Mouse (Mus musculus): ENCODE measurements around the gene Cdh10. TPM values are rescaled to one million over a fixed set of nuclear protein-coding genes. Genes with fewer than 3 reads are reported as not detected.
A peak's percentile ranks its signal among the peaks of the same experiment; 100 is the strongest.

Cdh10 gene
- 1.3 and 1.9 TPM in 2 replicates for polyA plus RNA-seq (2015; fragmentation: Nextera tagmentation; extraction: Ambion mirVana)

DNA sequence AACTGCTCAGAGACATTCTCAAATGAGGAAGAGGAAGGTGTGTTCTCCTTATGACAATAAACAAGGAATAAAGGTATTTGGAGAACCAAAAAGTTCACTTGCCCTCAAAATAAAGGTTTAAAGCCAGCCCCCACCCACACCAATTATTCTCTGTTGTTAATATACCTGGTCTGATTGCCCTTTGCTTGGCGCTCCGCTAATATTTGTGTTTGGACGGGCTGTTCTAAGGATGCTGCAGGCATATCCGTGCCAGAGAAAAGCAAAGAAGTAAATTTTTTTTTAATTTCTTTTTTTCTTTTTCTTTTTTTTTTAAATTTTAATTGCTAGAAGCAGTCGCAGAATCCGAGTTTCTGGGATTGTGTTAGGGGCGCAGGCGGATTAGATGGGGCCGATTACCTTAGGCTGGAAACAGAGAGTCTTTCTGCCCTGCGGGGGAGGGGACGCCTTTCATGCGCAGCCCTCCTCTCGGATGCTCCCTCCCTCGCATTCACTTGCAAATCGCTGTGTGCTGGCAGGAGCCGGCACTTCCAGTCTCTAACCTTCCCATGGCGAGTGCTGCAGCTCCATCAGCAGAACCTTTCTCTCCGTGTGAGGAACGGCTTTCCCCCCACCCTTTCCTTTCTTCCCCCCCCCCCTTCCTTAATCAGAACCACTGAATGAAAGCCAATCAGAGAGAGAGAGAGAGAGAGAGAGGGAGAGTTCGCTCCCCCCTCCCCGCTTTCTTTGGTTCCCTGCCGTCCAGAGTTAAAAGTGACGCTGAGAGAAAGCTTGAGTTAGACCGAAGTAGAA lies at the start of gene Cdh10:
Cdh10 (plus strand) TSS at position 763 of the 789 bp plus-strand sequence.
- no peak within 1 kb of the TSS for H3K27ac ChIP-seq
- H3K9ac ChIP-seq, result peak within 1 kb of the TSS; percentile 31; the same call in 1 of the 2 replicates
- WGBS, result under 1% methylated on average over 24 of the region's 24 CpGs
- no peaks in the 10 kb centered on the region for H3K27me3 ChIP-seq
- 0 out of 2 replicates have a peak, but pooled peaks cover 4% of the 10 kb centered on the region for H3K4me1 ChIP-seq (replicated peaks)
- H3K4me3 ChIP-seq, result peak within 1 kb of the TSS; percentile 51
- peak; percentile 53; the same call in 1 of the 2 replicates for ATAC-seq (replicated peaks; ENCODE audit: insufficient number of reproducible peaks, insufficient read depth, low FRiP score, low read depth)
- no peaks in the 10 kb centered on the region for H3K36me3 ChIP-seq
- H3K9me3 ChIP-seq (replicated peaks), result no peaks in the 10 kb centered on the region
- peak within 1 kb of the TSS; percentile 74 for H3K4me2 ChIP-seq

DNA sequence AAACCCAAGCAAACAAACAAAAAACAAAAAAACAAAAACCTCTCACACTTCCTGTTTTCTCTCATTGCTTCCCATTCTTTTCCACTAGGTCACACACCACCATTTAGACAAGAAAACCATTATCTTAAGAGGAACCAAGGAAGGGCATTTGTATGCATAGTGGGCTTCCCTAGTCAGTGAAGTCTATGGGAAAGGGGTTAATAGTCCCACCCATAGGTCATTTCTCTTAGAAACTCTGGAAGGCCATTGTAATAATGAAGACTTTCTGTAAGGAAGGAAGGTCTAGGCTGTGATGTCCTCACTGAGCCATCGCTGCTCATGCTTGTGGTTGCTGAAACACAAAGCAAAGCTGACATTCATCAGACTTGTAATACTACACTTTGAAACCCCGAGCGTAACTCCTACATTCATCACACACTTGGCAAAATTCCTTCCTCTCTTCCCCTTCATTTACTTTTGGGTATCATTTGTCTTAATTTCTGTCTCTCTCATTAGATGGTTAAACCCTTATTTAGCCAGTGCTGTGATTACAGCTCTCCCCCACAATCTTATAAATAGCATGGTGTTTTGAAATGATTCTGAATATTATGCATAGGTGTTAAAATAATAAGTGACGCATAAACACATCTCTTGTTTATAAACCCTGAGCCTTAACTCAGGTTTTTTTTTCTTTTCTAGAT lies 9.5 kb upstream of the Cdh10 start:
- Histone ChIP-seq H3K27ac (no peak overlapping the region), H3K4me3 (no peak overlapping the region), H3K9ac (no peak overlapping the region), H3K4me1 (replicated peaks) (no peaks in the 10 kb centered on the region), H3K4me2 (no peak overlapping the region), H3K27me3 (no peaks in the 10 kb centered on the region), H3K36me3 (no peaks in the 10 kb centered on the region), H3K9me3 (replicated peaks) (no peaks in the 10 kb centered on the region)
- ATAC-seq (replicated peaks; ENCODE audit: insufficient number of reproducible peaks, insufficient read depth, low FRiP score, low read depth), result no peak
- 69% methylated on average over 4 of the region's 4 CpGs for WGBS

DNA sequence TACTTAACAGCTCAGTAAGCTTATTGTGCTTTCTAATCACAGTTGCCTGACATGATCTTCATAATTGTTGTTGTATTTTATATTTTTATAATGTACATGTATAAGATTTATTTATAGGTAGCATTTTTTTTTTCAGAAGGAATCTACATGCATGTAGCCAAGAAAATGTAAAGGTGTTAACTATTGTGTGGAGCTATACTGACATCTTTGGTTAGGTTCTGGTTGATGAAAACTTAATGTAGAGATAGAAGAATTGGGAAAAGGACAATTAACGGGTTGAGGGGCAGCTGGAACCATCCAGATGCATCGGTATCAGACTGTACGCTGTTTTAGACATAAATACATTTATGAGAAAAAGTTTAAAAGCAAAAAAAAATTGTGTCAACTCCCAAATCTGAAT lies 1.0 kb upstream of the Cdh10 start:
- ATAC-seq (replicated peaks; ENCODE audit: insufficient number of reproducible peaks, insufficient read depth, low FRiP score, low read depth), result no peak
- no peaks in the 10 kb centered on the region for H3K27me3 ChIP-seq
- WGBS, result 77% methylated on average over 3 of the region's 3 CpGs
- no peak overlapping the region for H3K9ac ChIP-seq
- no peaks in the 10 kb centered on the region for H3K36me3 ChIP-seq
- no peak overlapping the region for H3K4me2 ChIP-seq
- no peak overlapping the region for H3K4me3 ChIP-seq
- H3K4me1 ChIP-seq (replicated peaks), result 0 out of 2 replicates have a peak, but pooled peaks cover 4% of the 10 kb centered on the region
- H3K9me3 ChIP-seq (replicated peaks), result no peaks in the 10 kb centered on the region
- no peak overlapping the region for H3K27ac ChIP-seq

DNA sequence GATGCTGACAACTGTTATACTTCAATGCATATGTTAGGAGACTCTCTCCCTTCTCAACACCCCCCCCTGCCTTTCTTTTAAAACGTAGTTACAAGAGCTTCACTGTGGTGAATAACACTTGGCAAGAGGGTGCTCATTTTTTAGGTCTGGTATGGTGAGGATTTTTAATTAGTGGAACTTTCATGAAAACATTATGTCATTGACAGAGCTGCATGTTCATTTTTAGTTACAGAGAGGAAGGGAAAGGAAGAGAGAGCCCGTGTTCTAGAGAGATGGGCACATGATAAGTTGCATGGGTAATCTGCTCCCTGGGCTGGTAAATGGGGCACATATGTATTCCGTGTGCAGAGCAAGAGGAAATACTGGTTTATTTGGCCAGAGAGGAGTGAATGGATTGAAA lies 1.5 kb downstream of the Cdh10 start:
- H3K9me3 ChIP-seq (replicated peaks), result no peaks in the 10 kb centered on the region
- no peaks in the 10 kb centered on the region for H3K36me3 ChIP-seq
- no peak overlapping the region for H3K9ac ChIP-seq
- ATAC-seq (replicated peaks; ENCODE audit: insufficient number of reproducible peaks, insufficient read depth, low FRiP score, low read depth), result no peak
- no peak overlapping the region for H3K4me3 ChIP-seq
- no peak overlapping the region for H3K4me2 ChIP-seq
- 0 out of 2 replicates have a peak, but pooled peaks cover 4% of the 10 kb centered on the region for H3K4me1 ChIP-seq (replicated peaks)
- H3K27me3 ChIP-seq, result no peaks in the 10 kb centered on the region
- WGBS, result 20% methylated on average over 3 of the region's 3 CpGs
- no peak overlapping the region for H3K27ac ChIP-seq

DNA sequence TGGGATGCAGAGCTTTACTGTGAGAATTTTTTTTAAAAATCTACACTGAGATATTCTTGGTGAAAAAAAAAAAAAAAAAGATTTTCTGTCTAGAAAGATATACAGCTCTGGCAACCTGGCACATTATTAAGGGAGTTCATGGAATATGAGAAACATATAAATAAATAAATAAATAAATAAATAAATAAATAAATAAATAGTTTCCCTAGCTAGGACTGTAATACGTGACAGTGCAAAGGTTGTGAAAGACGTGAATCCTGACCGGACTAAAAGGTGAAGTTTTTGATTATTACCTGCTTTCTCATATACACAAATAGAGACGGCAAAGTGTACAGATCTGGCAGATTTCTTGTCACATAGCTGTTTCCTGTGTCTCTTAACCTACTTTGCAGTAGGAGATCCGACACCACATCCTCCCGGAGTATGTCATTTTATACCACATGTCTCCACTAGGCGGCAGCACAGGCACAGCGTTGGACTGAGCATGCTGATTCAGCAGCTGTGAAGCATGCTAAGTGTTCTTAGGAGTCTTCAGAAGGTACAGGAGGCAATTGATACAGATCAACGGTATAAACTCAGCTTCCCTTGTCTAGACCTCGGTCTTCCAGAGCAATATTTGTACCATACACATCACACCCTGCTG lies 2.5 kb downstream of the Cdh10 start:
- no peak overlapping the region for H3K4me2 ChIP-seq
- no peaks in the 10 kb centered on the region for H3K9me3 ChIP-seq (replicated peaks)
- no peaks in the 10 kb centered on the region for H3K36me3 ChIP-seq
- H3K27me3 ChIP-seq, result no peaks in the 10 kb centered on the region
- no peak overlapping the region for H3K27ac ChIP-seq
- no peak overlapping the region for H3K9ac ChIP-seq
- H3K4me3 ChIP-seq, result no peak overlapping the region
- no peak; the same call in 1 of the 2 replicates for ATAC-seq (replicated peaks; ENCODE audit: insufficient number of reproducible peaks, insufficient read depth, low FRiP score, low read depth)
- 0 out of 2 replicates have a peak, but pooled peaks cover 4% of the 10 kb centered on the region for H3K4me1 ChIP-seq (replicated peaks)
- WGBS, result 20% methylated on average over 10 of the region's 10 CpGs

DNA sequence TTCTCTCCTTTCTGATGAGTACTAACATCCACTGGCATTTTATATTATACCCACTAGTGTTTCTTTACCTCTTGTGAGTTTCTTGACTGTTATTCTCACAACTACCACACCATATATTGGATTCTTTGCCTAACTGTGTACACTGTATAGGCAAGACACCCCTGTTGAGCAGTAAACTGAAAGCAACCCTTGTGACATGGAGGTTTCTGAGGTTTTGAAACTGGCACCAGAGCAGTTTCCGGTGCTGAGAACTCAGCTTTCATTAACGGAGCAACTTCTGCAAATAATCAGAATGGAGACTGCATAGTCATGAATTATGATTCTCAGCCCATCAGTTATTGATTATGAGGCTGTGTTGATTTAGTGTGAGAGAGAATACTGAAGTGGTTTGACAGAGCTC lies 4.7 kb downstream of the Cdh10 start:
- no peak for ATAC-seq (replicated peaks; ENCODE audit: insufficient number of reproducible peaks, insufficient read depth, low FRiP score, low read depth)
- Histone ChIP-seq H3K27me3 (no peaks in the 10 kb centered on the region), H3K4me1 (replicated peaks) (0 out of 2 replicates have a peak, but pooled peaks cover under 1% of the 10 kb centered on the region), H3K27ac (no peak overlapping the region), H3K4me3 (no peak overlapping the region), H3K9me3 (replicated peaks) (no peaks in the 10 kb centered on the region), H3K36me3 (no peaks in the 10 kb centered on the region), H3K9ac (no peak overlapping the region), H3K4me2 (no peak overlapping the region)
- 73% methylated on average over 2 of the region's 2 CpGs for WGBS

DNA sequence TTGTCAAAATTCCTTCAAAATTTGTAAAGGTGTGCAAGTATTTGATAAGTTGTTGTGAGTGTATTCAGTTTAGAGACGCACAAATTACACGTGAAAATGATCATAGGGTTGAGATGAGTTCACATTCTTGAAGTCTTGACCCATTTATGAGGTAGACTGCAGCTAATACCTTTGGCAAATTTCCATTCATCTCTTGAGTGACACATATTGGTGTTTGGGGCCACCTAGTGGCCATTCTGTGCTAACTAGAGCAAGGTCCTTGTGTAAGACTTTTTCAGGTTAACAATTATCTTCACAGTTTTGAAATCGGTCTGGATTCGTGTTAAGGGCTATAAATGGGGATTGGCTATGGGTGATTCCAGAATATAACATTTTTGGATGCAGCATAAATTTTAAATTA lies 13.5 kb downstream of the Cdh10 start:
- no peak overlapping the region for H3K9ac ChIP-seq
- no peak overlapping the region for H3K27ac ChIP-seq
- H3K4me1 ChIP-seq (replicated peaks), result no peaks in the 10 kb centered on the region
- H3K4me2 ChIP-seq, result no peak overlapping the region
- no peaks in the 10 kb centered on the region for H3K9me3 ChIP-seq (replicated peaks)
- no peaks in the 10 kb centered on the region for H3K36me3 ChIP-seq
- no peak for ATAC-seq (replicated peaks; ENCODE audit: insufficient number of reproducible peaks, insufficient read depth, low FRiP score, low read depth)
- 11% methylated on average over 4 of the region's 4 CpGs for WGBS
- H3K4me3 ChIP-seq, result no peak overlapping the region
- H3K27me3 ChIP-seq, result no peaks in the 10 kb centered on the region

DNA sequence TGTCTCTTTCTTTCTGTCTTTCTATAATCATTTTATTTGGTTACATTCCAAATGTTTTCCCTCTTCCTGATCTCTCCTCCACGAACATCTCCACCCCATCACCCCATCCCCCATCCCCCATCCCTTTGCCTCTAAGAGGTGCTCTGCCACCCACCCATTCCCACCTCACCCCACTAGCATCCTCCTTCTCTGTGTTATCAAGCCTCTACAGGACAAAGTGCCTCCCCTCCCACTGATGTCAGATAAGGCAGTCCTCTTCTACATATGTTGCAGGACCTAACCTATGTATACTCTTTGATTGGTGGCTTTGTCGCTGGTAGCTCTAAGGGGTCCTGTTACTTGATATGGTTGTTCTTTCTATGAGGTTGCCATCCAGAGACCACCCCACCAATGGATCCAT lies 23.0 kb downstream of the Cdh10 start:
- no peaks in the 10 kb centered on the region for H3K4me1 ChIP-seq (replicated peaks)
- 57% methylated on average over 2 of the region's 2 CpGs for WGBS
- no peak for ATAC-seq (replicated peaks; ENCODE audit: insufficient number of reproducible peaks, insufficient read depth, low FRiP score, low read depth)

DNA sequence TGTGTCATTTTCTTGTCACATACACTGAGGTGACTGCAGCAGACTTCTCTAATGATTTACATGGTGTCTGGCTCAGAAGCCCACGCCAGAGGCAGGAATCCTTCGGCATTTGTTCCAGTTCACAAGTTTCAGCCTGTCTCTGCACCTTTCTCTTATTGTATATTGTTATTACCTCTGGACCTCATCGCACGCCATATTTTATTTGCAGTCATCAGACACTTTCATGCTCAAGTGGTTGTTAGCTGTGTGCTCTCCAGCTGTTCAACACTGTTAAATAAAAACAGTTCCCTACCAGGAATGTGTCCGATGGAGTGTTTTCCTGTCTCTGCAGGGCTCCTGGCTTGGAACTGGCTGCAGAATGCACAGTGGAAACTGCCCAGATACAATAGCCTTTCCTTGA lies 26.1 kb downstream of the Cdh10 start:
- no peaks in the 10 kb centered on the region for H3K4me1 ChIP-seq (replicated peaks)
- no peak overlapping the region for H3K27ac ChIP-seq
- H3K9me3 ChIP-seq (replicated peaks), result no peaks in the 10 kb centered on the region
- H3K36me3 ChIP-seq, result no peaks in the 10 kb centered on the region
- ATAC-seq (replicated peaks; ENCODE audit: insufficient number of reproducible peaks, insufficient read depth, low FRiP score, low read depth), result no peak
- no peak overlapping the region for H3K4me3 ChIP-seq
- H3K4me2 ChIP-seq, result peak overlapping the region; percentile 43
- no peak overlapping the region; the same call in 1 of the 2 replicates for H3K9ac ChIP-seq
- H3K27me3 ChIP-seq, result no peaks in the 10 kb centered on the region
- 34% methylated on average over 5 of the region's 5 CpGs for WGBS

More for the DNA sequence above, 23.0 kb downstream of the Cdh10 start:
- H3K27me3 ChIP-seq, result no peaks in the 10 kb centered on the region
- H3K9ac ChIP-seq, result no peak overlapping the region
- no peak overlapping the region for H3K4me3 ChIP-seq
- H3K4me2 ChIP-seq, result no peak overlapping the region
- no peaks in the 10 kb centered on the region for H3K9me3 ChIP-seq (replicated peaks)
- H3K27ac ChIP-seq, result no peak overlapping the region
- H3K36me3 ChIP-seq, result no peaks in the 10 kb centered on the region

DNA sequence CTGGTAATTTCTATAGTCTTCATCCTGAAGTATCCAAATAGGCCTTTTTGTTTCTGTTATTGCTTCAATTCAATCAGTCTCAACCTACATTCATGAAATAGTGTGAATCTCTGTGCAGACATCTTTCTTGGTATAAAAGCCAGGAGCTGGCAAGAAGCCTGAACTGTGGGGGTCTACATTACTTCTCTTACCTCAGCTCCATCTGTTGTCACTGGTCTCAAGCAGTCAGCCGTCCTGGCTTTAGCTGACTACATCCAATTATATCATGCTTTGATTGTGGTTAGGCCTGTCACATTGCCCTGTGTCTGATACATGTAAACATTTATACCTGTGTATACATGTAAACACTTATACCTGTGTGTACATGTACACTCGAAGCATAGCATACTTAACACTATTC lies 31.8 kb downstream of the Cdh10 start:
- Histone ChIP-seq H3K4me2 (no peak overlapping the region), H3K36me3 (no peaks in the 10 kb centered on the region), H3K9ac (no peak overlapping the region), H3K27ac (no peak overlapping the region), H3K4me1 (replicated peaks) (no peaks in the 10 kb centered on the region), H3K4me3 (no peak overlapping the region), H3K9me3 (replicated peaks) (no peaks in the 10 kb centered on the region), H3K27me3 (no peaks in the 10 kb centered on the region)
- ATAC-seq (replicated peaks; ENCODE audit: insufficient number of reproducible peaks, insufficient read depth, low FRiP score, low read depth), result no peak
- 64% methylated on average over 2 of the region's 2 CpGs for WGBS

DNA sequence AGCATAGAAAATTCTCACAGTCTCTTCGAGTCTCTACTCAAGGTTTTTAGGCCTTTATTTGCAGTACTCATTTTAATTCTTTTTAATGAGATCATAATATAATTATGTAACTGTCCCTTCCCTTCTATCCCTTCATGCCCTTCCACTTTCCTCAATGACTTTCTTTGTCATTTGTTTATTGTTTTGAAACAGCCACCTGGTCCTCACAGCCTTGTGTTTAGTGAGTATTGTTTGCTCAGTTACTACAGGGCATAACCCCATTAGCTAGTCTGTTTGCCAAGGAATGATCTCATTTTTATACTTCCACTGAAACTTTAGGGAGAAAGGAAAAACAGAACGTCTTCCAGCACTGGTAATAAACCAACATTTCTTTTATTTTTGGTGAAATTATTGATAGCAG lies 39.4 kb downstream of the Cdh10 start:
- no peaks in the 10 kb centered on the region for H3K36me3 ChIP-seq
- H3K27ac ChIP-seq, result no peak overlapping the region
- H3K4me2 ChIP-seq, result no peak overlapping the region
- H3K9me3 ChIP-seq (replicated peaks), result no peaks in the 10 kb centered on the region
- ATAC-seq (replicated peaks; ENCODE audit: insufficient number of reproducible peaks, insufficient read depth, low FRiP score, low read depth), result no peak
- no peaks in the 10 kb centered on the region for H3K4me1 ChIP-seq (replicated peaks)
- WGBS, result 48% methylated on average over 2 of the region's 2 CpGs
- H3K4me3 ChIP-seq, result no peak overlapping the region
- no peaks in the 10 kb centered on the region for H3K27me3 ChIP-seq
- no peak overlapping the region for H3K9ac ChIP-seq

Measured in heart, embryonic 15.5 days (tissue).